Mouse (Mus musculus): ENCODE results near the gene Mstn.

GRCm38 (mm10) chr1:53061871-53062608 lies 600 bp downstream of the Mstn start:
- no peak for TF ChIP-seq CTCF (IDR thresholded peaks at IDR 0.05; ENCODE audit: extremely low read depth, insufficient read depth, low read length)
- TF ChIP-seq POLR2A (IDR thresholded peaks at IDR 0.05; ENCODE audit: extremely low read depth, insufficient read depth, low read length), result no peak

All from cortical plate, adult 2 months (tissue).